Mouse (Mus musculus) ES-E14 (cell line): Measurements from ENCODE around the gene Dpf1. TPM values are rescaled to one million over a fixed set of nuclear protein-coding genes. Genes with fewer than 3 reads are reported as not detected.

Experiments
- DNase-seq: peaks from one replicate; pipeline ENCODE4 v3.0.0-alpha.2; 2013; ENCODE audit warnings: low read depth, low spot score
- H3K27ac ChIP-seq: 2 replicates; pipeline ENCODE4 v1.5.1; 2012; ENCODE audit warnings: low read depth, mild to moderate bottlenecking, low read length, moderate library complexity, mixed read lengths; ENCODE audit not compliant: poor library complexity, insufficient read depth, severe bottlenecking
- H3K36me3 ChIP-seq: 2 replicates; pipeline ENCODE4 v1.6.1; 2012; ENCODE audit warnings: mild to moderate bottlenecking, low read length, moderate library complexity, mixed read lengths; ENCODE audit not compliant: control insufficient read depth, poor library complexity, insufficient read depth, severe bottlenecking
- H3K4me1 ChIP-seq, 2 experiments: fragments of 150-350 bp in 1 of 2; sonication (generic) in 1 of 2; 2 replicates each; pipeline ENCODE4 v1.6.1; 2012; ENCODE audit warnings: low read length in 2 of 2, mild to moderate bottlenecking in 1 of 2, mixed read lengths in 1 of 2; ENCODE audit not compliant: control insufficient read depth in 2 of 2, insufficient read depth in 2 of 2, poor library complexity in 1 of 2
- H3K4me3 ChIP-seq, 2 experiments: fragments of 150-350 bp in 1 of 2; sonication (generic) in 1 of 2; 2 replicates each; pipeline ENCODE4 v1.5.1; 2012; ENCODE audit warnings: low read length in 2 of 2, low read depth in 1 of 2, mild to moderate bottlenecking in 1 of 2, mixed read lengths in 1 of 2; ENCODE audit not compliant: insufficient read depth in 1 of 2, poor library complexity in 1 of 2, severe bottlenecking in 1 of 2
- H3K9ac ChIP-seq: 2 replicates; pipeline ENCODE4 v1.6.1; 2012; ENCODE audit warnings: low read depth, mild to moderate bottlenecking, low read length, mixed read lengths; ENCODE audit not compliant: poor library complexity, insufficient read depth, severe bottlenecking
- H3K9me3 ChIP-seq: fragments of 150-350 bp; sonication (generic); 2 replicates; pipeline ENCODE4 v1.6.1; 2012; ENCODE audit warnings: low read depth, mild to moderate bottlenecking, low read length; ENCODE audit not compliant: control insufficient read depth, insufficient read depth
- CHD2 ChIP-seq: IDR thresholded peaks from 2 replicates; pipeline ENCODE4 v1.6.1; 2014; ENCODE audit warnings: mild to moderate bottlenecking, low read depth, low read length, inconsistent platforms
- HCFC1 ChIP-seq: IDR thresholded peaks from 2 replicates; pipeline ENCODE4 v1.6.1; 2012; ENCODE audit warnings: low read length, inconsistent platforms, borderline replicate concordance; ENCODE audit not compliant: insufficient read depth
- MAFK ChIP-seq: IDR thresholded peaks from 2 replicates; pipeline ENCODE4 v1.6.1; 2014; ENCODE audit warnings: mild to moderate bottlenecking, low read depth, low read length, inconsistent platforms; ENCODE audit not compliant: insufficient read depth
- ZC3H11A ChIP-seq: IDR thresholded peaks from 2 replicates; pipeline ENCODE4 v1.6.1; 2012; ENCODE audit warnings: low read depth, mild to moderate bottlenecking, inconsistent platforms, low read length, borderline replicate concordance
- ZNF384 ChIP-seq: IDR thresholded peaks from 2 replicates; pipeline ENCODE4 v1.6.1; 2012; ENCODE audit warnings: low read depth, low read length, inconsistent platforms
- in situ Hi-C, 2 experiments: fragments of 600-800 bp; cut with MboI; formaldehyde crosslinking; loops; one replicate each; pipeline ENCODE4 v1.15.1; 2025; ENCODE audit warnings: low sequenced_read_pairs in 2 of 2, inconsistent platforms in 1 of 2; ENCODE audit not compliant: unreplicated experiment in 2 of 2
- total RNA-seq: library from RNA; depleted of rRNA; stranded (reverse); fragments of 300-350 nt; gene quantifications from 2 replicates; pipeline ENCODE4 v1.2.3, GENCODE M21; 2012

Dpf1 gene
- total RNA-seq, 1 experiment = 18.0 TPM

GRCm38 (mm10) chr7:29309749-29310148 lies 6.0 kb downstream of the Dpf1 start:
- TF ChIP-seq CHD2 = no peak
- no peak for TF ChIP-seq HCFC1
- TF ChIP-seq MAFK = no peak
- no peak for TF ChIP-seq ZNF384
- no peak for TF ChIP-seq ZC3H11A
- Histone ChIP-seq H3K9me3 (no peaks in the 10 kb centered on the region), H3K4me1 (peaks cover 8 to 42% of the 10 kb centered on the region in 2 experiments), H3K9ac (no peak overlapping the region), H3K4me3 (peak overlapping the region; percentile 44 to 58; a peak in 3 of 4 replicates), H3K36me3 (peaks cover 3% of the 10 kb centered on the region; the same call in 1 of the 2 replicates), H3K27ac (no peak overlapping the region)
- in situ Hi-C loops = no loop called here
- no peak for DNase-seq

GRCm38 (mm10) chr7:29313051-29313450 lies 9.3 kb downstream of the Dpf1 start:
- no peak overlapping the region for H3K4me3 ChIP-seq
- H3K27ac ChIP-seq = no peak overlapping the region
- H3K36me3 ChIP-seq = peaks cover 6% of the 10 kb centered on the region; the same call in 1 of the 2 replicates
- no peak overlapping the region for H3K9ac ChIP-seq
- H3K4me1 ChIP-seq = peaks cover 5 to 47% of the 10 kb centered on the region in 2 experiments; a peak in 3 of 4 replicates
- H3K9me3 ChIP-seq = no peaks in the 10 kb centered on the region
- DNase-seq = no peak
- TF ChIP-seq MAFK (no peak), ZNF384 (no peak), ZC3H11A (no peak), CHD2 (no peak), HCFC1 (no peak)
- in situ Hi-C loops = no loop called here

GRCm38 (mm10) chr7:29313572-29314261 lies 10.0 kb downstream of the Dpf1 start:
- Histone ChIP-seq H3K9ac (no peak overlapping the region), H3K4me1 (peaks cover 8 to 48% of the 10 kb centered on the region in 2 experiments; a peak in 3 of 4 replicates), H3K4me3 (no peak overlapping the region), H3K36me3 (peaks cover 6% of the 10 kb centered on the region; the same call in 1 of the 2 replicates), H3K27ac (no peak overlapping the region), H3K9me3 (no peaks in the 10 kb centered on the region)
- TF ChIP-seq CHD2 = no peak
- no peak for TF ChIP-seq ZNF384
- no peak for TF ChIP-seq MAFK
- TF ChIP-seq ZC3H11A = no peak
- no peak for TF ChIP-seq HCFC1
- no peak for DNase-seq
- in situ Hi-C loops = no loop called here

- H3K4me1 ChIP-seq = peaks cover 9 to 59% of the 10 kb centered on the region in 2 experiments; a peak in 3 of 4 replicates
- in situ Hi-C loops = no loop called here
- DNase-seq = no peak
- H3K9me3 ChIP-seq = no peaks in the 10 kb centered on the region
- TF ChIP-seq ZNF384 (no peak), CHD2 (no peak), MAFK (no peak), ZC3H11A (no peak), HCFC1 (no peak)
- H3K4me3 ChIP-seq = 0 out of 4 replicates have a peak overlapping the region, but pooled peaks of 1 of the 2 experiments have one; percentile 16
- H3K9ac ChIP-seq = no peak overlapping the region
- H3K27ac ChIP-seq = no peak overlapping the region
- H3K36me3 ChIP-seq = peaks cover 6% of the 10 kb centered on the region; the same call in 1 of the 2 replicates
These were observed 11.3 kb downstream of the Dpf1 start for GRCm38 (mm10) chr7:29314844-29315628.
